Mouse (Mus musculus): Measurements from ENCODE around the gene Wdr89.
"Not testable (repeated sequence)": the region's sequence is repeated elsewhere in the genome, so short reads cannot be mapped to it uniquely, and the experiment has no call there.

Gene Wdr89

GRCm38 (mm10) chr12:75669258-75670106 lies at the start of gene Wdr89:
Wdr89 (minus strand) TSS chr12:75669537.
- peak; percentile 99 to 100 for DNase-seq

GRCm38 (mm10) chr12:75713596-75713995 lies 44.3 kb upstream of the Wdr89 start:
- DNase-seq, result no peak

- not testable (repeated sequence) for DNase-seq
Measured at GRCm38 (mm10) chr12:75712905-75713304, 43.6 kb upstream of the Wdr89 start.

DNA sequence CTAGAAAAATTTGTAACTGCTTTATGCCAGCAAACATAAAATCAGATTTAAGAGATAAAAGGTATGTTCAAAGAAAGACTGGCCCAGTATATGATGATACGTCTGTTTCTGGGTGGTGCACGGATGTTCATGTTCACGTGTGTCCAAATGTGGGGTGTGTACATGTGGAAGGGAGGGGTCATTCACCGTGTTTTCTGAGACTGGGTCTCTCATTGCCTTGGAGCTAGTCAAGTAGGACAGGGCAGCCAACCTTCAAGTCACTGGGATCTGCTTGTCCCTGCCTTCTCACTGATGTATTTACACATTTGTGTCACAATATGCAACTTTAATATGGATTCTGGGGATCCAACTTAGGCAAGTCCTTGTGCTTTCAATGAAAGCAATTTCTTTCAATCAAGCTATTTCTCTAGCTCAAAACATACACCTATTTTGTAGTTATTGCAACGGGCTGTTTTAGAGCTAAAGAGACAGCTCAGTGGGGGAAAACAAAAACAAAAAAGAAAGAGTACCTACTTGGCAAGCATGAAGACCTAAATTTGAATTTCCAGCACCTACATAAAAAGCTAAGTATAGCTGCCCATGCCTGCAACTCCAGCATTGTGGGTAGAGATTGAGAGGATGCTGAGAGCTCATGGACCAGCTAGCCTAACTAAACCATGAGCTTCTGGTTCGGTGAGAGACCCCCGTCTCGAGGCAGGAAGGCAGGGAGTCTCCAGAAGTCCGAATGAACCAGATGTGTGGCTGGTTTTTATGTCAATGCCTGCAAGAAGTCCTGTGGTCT lies 41.4 kb upstream of the Wdr89 start:
- no peak for DNase-seq

DNA sequence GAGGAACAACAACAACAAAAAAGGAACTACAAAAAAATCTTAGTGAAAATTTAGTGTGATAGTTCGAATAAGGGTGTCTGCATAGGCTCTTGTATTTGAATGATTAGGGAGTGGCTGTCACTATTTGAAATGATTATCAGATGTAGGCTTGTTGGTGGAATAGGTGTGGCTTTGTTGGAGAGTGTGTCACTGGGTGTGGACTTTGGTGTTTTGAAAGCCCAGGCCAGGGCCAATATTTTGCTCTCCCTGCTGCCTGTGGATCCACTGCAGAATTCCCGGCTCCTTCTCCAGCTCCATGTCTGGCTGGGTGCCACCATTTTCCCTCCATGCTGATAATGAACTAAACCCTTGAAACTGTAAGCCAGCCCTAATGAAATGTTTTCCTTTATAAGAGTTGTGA lies 40.2 kb upstream of the Wdr89 start:
- DNase-seq, result peak in 1 of 2 experiments; percentile 35

DNA sequence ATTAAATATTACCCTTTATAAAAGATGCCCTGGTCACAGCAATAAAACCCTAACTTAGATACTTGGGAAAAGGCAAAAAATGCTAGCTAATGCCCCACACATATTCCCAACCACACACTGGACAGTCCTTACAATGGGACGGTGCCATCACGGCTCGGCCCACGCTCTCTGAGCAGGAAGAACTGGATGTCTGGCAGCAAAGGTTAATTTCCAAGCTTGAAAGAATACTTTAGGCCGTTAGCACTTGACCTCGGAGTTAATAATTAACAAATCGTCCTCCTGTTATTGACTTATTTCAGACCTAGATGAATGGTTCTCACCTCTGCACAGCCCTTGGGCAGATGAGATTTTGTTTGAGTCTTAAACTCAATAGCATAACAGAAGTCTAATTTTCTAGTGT lies 37.3 kb upstream of the Wdr89 start:
- peak; percentile 69 to 83 for DNase-seq

DNA sequence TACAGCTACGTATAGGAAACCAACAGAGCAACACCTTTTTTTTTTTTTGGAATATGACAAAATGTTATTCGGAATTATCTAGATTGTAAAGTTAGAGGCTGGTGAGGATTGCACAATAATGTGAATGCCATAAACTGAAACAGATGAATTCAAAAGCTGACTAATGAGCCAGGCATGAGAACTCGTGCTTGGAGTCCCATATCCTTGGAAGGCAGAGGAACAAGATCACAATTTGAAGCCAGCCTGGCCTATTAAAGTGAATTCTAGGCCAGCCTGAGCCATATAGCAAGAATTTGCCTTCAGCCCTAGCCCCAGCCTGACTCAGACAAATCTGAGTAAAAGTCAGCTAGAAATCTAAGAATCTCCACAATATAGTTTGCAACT lies 33.4 kb upstream of the Wdr89 start:
- DNase-seq, result no peak

DNA sequence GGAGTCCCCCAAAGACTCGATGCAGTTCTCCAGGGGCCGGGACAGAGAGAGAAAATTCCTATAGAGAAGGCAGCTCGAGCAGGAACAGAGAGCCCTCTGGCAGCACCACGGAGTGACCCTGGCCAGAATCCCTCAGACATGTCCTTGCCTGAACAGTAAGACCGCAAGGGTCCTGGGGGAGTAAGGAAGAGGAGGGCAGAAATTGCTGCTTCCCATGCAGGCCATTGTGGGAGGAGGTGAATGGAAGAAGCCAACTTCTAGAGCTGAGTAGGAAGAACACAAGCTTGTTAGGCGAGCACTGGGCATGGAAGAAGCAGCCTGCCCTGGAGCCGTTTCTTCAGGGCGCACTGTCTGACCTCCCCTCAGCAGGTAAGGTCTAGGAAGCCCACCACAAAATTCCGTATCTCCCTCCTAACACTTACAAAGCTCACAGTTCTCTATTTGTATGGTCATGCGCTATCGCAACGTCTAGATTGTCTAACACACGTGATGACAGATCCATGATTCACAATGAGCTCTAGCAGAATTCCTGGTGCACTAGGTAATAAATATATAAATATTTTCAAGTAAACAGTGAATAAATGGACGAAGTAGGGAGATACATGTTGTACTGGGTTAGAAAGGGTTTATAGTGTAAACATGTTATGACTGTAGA lies 32.9 kb upstream of the Wdr89 start:
- DNase-seq, result peak in 1 of 2 experiments; percentile 32

DNA sequence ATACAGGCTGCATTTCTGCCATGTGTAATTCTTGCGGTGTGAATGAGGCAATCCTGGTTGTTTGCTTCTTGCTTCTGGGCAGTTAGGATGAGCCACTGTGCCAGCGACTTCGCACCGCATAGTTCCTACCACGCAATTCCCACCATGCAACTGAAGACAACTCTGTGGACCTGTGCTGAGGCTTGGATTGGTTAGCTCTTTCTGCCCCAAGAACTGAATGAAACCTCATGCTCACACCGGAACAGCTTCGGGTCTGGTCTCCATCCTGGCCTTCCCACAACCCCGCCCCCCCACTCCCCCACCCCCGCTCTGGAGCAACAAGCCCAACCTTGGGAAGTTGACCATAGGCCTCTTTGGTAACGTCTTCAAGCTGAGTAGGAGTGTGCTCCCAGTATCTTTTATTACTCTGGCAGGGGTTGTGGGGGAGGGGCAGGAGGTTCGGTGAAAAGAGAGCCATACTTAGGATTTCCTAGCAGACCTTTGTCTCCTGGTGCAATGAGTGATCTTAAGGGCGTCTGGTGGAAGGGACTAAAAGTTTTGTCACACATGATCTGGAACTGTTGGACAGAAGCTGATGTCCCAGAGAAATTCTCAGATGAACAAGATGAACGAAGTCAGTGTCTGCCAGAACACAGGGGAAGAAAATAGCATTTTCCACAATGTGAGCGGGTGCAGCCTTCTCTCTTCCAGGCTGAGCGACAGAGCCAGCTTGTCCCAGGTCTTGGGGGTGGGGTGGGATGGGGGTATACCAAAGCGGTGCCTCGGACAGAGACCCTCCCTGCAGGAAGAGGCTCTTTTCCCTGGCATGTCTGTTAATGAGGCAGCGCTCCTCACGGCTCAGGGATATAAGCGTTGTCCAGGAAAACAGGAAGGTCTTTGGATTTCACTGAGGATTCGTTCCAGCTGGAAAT lies 32.1 kb upstream of the Wdr89 start:
- DNase-seq, result peak; percentile 71 to 87

- no peak for DNase-seq
Measured at GRCm38 (mm10) chr12:75698692-75699091, 29.4 kb upstream of the Wdr89 start.

GRCm38 (mm10) chr12:75695845-75696244 lies 26.5 kb upstream of the Wdr89 start:
- not testable (repeated sequence) for DNase-seq

GRCm38 (mm10) chr12:75689003-75689402 lies 19.7 kb upstream of the Wdr89 start:
- no peak for DNase-seq

- no peak for DNase-seq
Measured at GRCm38 (mm10) chr12:75687314-75687713, 18.0 kb upstream of the Wdr89 start.

GRCm38 (mm10) chr12:75684026-75684425 lies 14.7 kb upstream of the Wdr89 start:
- DNase-seq, result not testable (repeated sequence)

GRCm38 (mm10) chr12:75683598-75683997 lies 14.3 kb upstream of the Wdr89 start:
- DNase-seq, result peak; percentile 58 to 73

- no peak for DNase-seq
Measured at GRCm38 (mm10) chr12:75682842-75683241, 13.5 kb upstream of the Wdr89 start.

DNA sequence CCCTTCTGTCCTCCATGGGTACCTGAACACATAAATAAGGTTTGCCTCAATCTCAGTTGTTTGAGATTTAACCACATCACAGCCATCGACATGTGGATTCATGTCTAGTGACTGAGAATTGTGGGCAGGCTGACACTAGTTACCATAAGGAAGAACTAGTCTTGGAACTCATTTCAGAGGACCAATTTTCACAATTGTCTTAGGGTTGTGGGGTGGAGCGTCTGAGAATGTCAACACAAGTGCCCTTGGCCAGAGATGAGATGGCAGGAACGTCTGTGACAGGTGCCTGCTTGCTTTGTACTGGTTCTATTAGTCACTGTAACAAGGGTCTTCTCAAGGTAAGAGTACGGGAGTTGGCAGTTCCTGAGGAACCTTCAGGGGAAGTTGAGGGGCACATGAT lies 11.8 kb upstream of the Wdr89 start:
- DNase-seq, result no peak

DNA sequence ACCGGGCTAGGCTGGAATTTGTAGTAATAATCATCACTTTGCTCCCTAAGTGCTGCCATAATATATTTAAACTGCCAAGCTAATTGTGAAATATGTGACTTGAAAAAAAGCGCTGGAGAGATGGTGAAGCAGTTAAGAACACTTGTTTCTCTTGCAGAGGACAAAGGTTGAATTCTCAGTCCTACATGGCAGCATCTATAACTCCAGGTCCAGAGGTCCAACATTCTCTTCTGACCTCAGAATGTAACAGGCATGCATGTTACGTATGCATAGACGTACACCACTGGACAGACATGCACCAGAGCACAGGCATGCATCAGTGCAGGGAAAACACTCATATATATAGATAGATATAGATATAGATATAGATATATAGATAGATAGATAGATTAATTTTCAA lies 9.1 kb upstream of the Wdr89 start:
- DNase-seq, result peak in 1 of 2 experiments; percentile 32

DNA sequence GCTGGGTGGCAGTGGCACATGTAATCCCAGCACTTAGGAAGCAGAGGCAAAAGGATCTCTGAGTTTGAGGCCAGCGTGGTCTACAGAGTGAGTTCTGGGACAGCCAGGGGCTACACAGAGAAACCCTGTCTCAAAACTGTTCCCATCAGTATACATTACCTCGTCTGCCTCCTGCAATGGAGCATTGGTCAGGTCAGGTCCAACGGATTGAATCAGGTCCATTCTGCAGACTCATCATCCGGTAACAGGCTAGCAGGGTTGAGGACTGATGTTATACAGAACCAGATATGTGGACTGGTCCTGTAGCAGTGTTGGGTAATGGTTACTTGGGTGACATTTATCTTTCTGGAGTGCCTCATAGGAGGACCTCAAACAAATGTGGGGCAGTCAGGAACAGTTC lies 3.3 kb upstream of the Wdr89 start:
- no peak for DNase-seq

DNA sequence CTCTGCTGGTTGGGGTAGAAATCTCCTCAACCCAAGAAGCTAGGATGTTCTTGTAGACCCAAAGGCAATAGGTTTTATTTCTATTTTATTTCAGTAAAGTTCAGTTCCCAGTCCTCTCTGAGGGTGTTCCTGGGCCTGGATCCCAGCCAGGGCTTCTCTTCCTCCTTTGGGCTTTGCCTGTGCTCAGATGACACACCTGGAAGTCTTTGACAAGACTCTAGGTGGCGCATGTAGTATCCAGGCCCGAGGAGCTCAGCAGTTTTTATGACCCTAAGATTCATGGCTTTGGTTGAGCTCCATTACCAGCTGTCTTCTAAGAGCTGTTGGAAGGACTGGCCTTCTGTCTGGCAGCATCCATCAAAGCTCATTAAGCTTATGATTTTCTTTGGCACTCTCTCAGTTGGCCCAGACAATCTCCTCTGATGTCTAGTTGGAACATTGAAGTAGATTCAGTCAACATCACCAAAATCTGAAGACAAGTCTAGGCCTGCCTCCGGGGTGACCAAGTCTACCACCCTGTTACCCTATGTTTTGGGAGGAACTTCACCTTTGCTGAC lies 2.5 kb upstream of the Wdr89 start:
- DNase-seq, result peak; percentile 35 to 69

DNA sequence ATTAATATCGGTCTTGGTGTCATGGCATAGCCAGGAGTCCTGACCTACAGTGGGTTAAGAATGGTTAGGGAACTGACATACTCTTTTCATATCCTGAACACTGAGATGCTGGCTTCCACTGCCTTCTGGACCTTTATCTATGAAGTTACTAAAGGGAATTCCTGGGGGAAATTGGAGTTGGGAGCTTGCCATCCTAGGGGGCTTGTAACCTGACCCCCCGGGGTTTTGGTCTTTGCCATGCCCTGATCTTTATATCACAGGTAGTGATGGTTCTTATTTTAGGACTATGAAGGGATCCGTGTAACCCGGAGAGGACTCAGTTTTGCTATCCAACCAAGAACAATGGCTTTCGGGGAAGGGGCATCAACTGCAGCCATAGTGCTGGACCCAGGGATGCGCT lies 1.3 kb upstream of the Wdr89 start:
- no peak for DNase-seq

- DNase-seq, result no peak
Measured at GRCm38 (mm10) chr12:75668916-75669257, 450 bp downstream of the Wdr89 start.
